Mouse (Mus musculus) kidney, postnatal 25 days (tissue): ENCODE data around the gene Gm12666.
"Not testable (repeated sequence)": the region's sequence is repeated elsewhere in the genome, so short reads cannot be mapped to it uniquely, and the experiment has no call there.

Experiments
- DNase-seq, 2 experiments: peaks; one replicate each; pipeline ENCODE4 v3.0.0; 2021; ENCODE audit warnings: mixed read lengths in 2 of 2

Gene Gm12666

GRCm38 (mm10) chr4:92191649-92192048, at the start of gene Gm12666:
TSS of gene Gm12666 (minus strand) at chr4:92191749.
- DNase-seq, result not testable (repeated sequence)

DNA sequence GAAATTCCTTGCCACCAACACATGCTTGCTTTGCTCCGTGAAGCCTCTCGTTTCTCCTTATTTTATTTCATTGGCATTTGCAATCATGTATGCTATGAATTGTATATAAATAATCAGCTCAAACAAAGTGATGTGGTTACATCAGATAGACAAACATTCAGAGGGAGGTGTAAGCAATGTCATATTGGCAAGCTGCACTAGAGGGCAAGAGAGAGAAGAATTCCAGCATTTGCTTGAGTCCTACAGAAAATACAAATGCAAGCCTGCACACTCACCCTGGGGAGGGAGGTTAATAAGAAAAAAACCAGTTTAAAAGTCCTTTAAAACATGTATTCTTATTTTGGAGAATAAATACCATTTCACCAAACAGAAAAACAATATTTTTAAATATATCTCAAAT, 34.8 kb upstream of the Gm12666 start:
- no peak for DNase-seq

- no peak for DNase-seq
These were observed 24.7 kb upstream of the Gm12666 start for GRCm38 (mm10) chr4:92216286-92216685.

DNA sequence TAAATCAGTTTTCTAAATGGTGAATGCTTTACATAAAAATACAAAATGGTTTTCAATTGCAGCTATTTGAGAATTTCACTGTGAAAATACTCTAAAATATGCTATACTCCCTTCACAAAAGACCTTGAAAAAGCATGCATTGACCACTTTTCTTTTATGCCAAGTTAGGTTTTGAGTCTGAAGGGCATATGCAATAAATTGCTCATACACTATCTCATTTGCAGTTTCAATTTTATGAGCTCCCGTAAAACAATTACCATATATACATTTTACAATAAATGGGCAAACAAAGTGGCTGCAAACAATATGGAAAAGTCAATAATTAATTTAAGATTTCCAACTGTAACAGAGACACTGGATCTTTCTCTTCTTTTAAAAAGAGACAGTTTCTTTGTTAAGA, 38.9 kb downstream of the Gm12666 start:
- no peak for DNase-seq

DNA sequence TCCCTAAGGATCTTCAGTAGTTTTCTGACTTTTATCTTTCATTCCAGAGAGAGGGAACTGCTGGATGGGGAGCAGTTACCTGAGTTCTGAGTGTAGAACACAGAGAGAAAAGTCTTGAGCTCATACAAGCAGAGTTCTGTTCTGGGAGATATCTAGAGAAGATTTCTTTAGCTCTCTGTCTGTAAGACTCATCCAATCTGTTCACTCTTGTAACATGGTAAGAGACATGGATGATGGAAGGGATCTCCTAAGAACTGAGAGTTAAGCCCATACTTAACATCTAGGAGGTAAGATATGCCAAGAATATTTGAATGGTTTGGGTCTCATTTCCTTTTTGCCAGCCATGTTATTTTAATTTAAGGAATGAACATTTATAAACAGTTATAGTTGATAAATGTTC, 44.4 kb downstream of the Gm12666 start, which contains the start of gene Izumo3:
TSS of gene Izumo3 (minus strand) at position 101 of the 400 bp plus-strand sequence.
- DNase-seq, result no peak
